Mouse (Mus musculus) gastrocnemius, adult 2 months (tissue): Measurements from ENCODE around the gene Syn2. TPM values are rescaled to one million over a fixed set of nuclear protein-coding genes. Genes with fewer than 3 reads are reported as not detected.
A peak's percentile ranks its signal among the peaks of the same experiment; 100 is the strongest.

Source experiments
- DNase-seq: peaks from one replicate; pipeline ENCODE4 v3.0.0; 2022
- H3K27ac ChIP-seq: fragments of 200-600 bp; 2 replicates; pipeline ENCODE4 v1.8.1; 2022; ENCODE audit warnings: mild to moderate bottlenecking
- H3K4me3 ChIP-seq: fragments of 200-600 bp; 2 replicates; pipeline ENCODE4 v1.8.1; 2022; ENCODE audit warnings: mild to moderate bottlenecking, moderate library complexity
- CTCF ChIP-seq: fragments of 200-600 bp; IDR thresholded peaks from 2 replicates; pipeline ENCODE4 v1.8.1; 2022; ENCODE audit warnings: antibody characterized with exemption, mild to moderate bottlenecking, moderate library complexity
- intact Hi-C: fragments of 180-260 bp; cut with DNase I; formaldehyde crosslinking; loops from one replicate; pipeline ENCODE4 v1.15.1; 2025
- total RNA-seq, 2 experiments: library from RNA; stranded (reverse); gene quantifications; 2 replicates each; pipeline ENCODE4 v1.2.3; 2021

The Syn2 gene
- total RNA-seq, 2 experiments from 2014 or later, result 0.87 to 1.5 TPM

- TF ChIP-seq CTCF, result no peak
- intact Hi-C loops, result no loop called here
- Histone ChIP-seq H3K27ac (no peak overlapping the region), H3K4me3 (no peak overlapping the region)
- no peak for DNase-seq
Measured at GRCm38 (mm10) chr6:115291823-115292222, 157.1 kb downstream of the Syn2 start.

- intact Hi-C loops, result no loop called here
- TF ChIP-seq CTCF, result no peak
- no peak for DNase-seq
- no peak overlapping the region for H3K4me3 ChIP-seq
- H3K27ac ChIP-seq, result no peak overlapping the region
Measured at GRCm38 (mm10) chr6:115292621-115293020, 157.9 kb downstream of the Syn2 start.

GRCm38 (mm10) chr6:115293877-115294276, 159.2 kb downstream of the Syn2 start:
- TF ChIP-seq CTCF, result no peak
- no peak for DNase-seq
- Histone ChIP-seq H3K4me3 (no peak overlapping the region), H3K27ac (no peak overlapping the region)
- intact Hi-C loops, result no loop called here

GRCm38 (mm10) chr6:115307134-115307533, 172.4 kb downstream of the Syn2 start:
- Histone ChIP-seq H3K27ac (no peak overlapping the region), H3K4me3 (no peak overlapping the region)
- TF ChIP-seq CTCF, result no peak
- intact Hi-C loops, result no loop called here
- no peak for DNase-seq

- TF ChIP-seq CTCF, result no peak
- no peak for DNase-seq
- H3K4me3 ChIP-seq, result peak overlapping the region; percentile 44
- intact Hi-C loops, result no loop called here
- no peak overlapping the region for H3K27ac ChIP-seq
Measured at GRCm38 (mm10) chr6:115312780-115313179, 178.1 kb downstream of the Syn2 start.

GRCm38 (mm10) chr6:115313235-115313738, 178.6 kb downstream of the Syn2 start:
- no peak for TF ChIP-seq CTCF
- intact Hi-C loops, result no loop called here
- DNase-seq, result no peak
- Histone ChIP-seq H3K27ac (no peak overlapping the region), H3K4me3 (no peak overlapping the region)

GRCm38 (mm10) chr6:115313910-115314309, 179.2 kb downstream of the Syn2 start:
- no peak overlapping the region for H3K27ac ChIP-seq
- intact Hi-C loops, result no loop called here
- no peak overlapping the region for H3K4me3 ChIP-seq
- TF ChIP-seq CTCF, result no peak
- no peak for DNase-seq

- Histone ChIP-seq H3K27ac (no peak overlapping the region), H3K4me3 (no peak overlapping the region)
- intact Hi-C loops, result no loop called here
- no peak for DNase-seq
- TF ChIP-seq CTCF, result no peak
Measured at GRCm38 (mm10) chr6:115315770-115316169, 181.1 kb downstream of the Syn2 start.

GRCm38 (mm10) chr6:115316811-115317221, 182.1 kb downstream of the Syn2 start:
- H3K4me3 ChIP-seq, result no peak overlapping the region
- TF ChIP-seq CTCF, result no peak
- peak; percentile 47 for DNase-seq
- intact Hi-C loops, result no loop called here
- H3K27ac ChIP-seq, result no peak overlapping the region

- Histone ChIP-seq H3K4me3 (no peak overlapping the region), H3K27ac (no peak overlapping the region)
- intact Hi-C loops, result no loop called here
- no peak for DNase-seq
- no peak for TF ChIP-seq CTCF
Measured at GRCm38 (mm10) chr6:115318811-115319210, 184.1 kb downstream of the Syn2 start.

GRCm38 (mm10) chr6:115319686-115320085, 185.0 kb downstream of the Syn2 start:
- no peak for DNase-seq
- TF ChIP-seq CTCF, result no peak
- intact Hi-C loops, result no loop called here
- no peak overlapping the region for H3K4me3 ChIP-seq
- H3K27ac ChIP-seq, result no peak overlapping the region

- DNase-seq, result no peak
- no peak for TF ChIP-seq CTCF
- intact Hi-C loops, result no loop called here
- H3K27ac ChIP-seq, result no peak overlapping the region
- no peak overlapping the region for H3K4me3 ChIP-seq
Measured at GRCm38 (mm10) chr6:115320927-115321714, 186.4 kb downstream of the Syn2 start.

- H3K4me3 ChIP-seq, result no peak overlapping the region
- no peak for DNase-seq
- TF ChIP-seq CTCF, result no peak
- H3K27ac ChIP-seq, result no peak overlapping the region
- intact Hi-C loops, result no loop called here
Measured at GRCm38 (mm10) chr6:115321883-115322351, 187.2 kb downstream of the Syn2 start.

- intact Hi-C loops, result no loop called here
- Histone ChIP-seq H3K27ac (no peak overlapping the region), H3K4me3 (no peak overlapping the region)
- TF ChIP-seq CTCF, result no peak
- DNase-seq, result no peak
Measured at GRCm38 (mm10) chr6:115322956-115323355, 188.3 kb downstream of the Syn2 start.
